Mouse (Mus musculus) MEL (cell line): ENCODE data around the gene Myt1l. TPM values are rescaled to one million over a fixed set of nuclear protein-coding genes. Genes with fewer than 3 reads are reported as not detected.

Experiments
- DNase-seq: peaks from one replicate; pipeline ENCODE4 v3.0.0; 2011; ENCODE audit warnings: low read depth, low spot score
- H3K27ac ChIP-seq: 2 replicates; pipeline ENCODE4 v1.5.1; 2012; ENCODE audit warnings: low read depth, mild to moderate bottlenecking, control low read depth, low read length, moderate library complexity; ENCODE audit not compliant: control insufficient read depth
- H3K27me3 ChIP-seq, 2 experiments: fragments of 150-350 bp in 1 of 2; sonication (generic) in 1 of 2; 2 replicates each; pipeline ENCODE4 v1.6.1; 2012; ENCODE audit warnings: low read length in 2 of 2, mild to moderate bottlenecking in 2 of 2, improper control_type of control experiment in 1 of 2, moderate library complexity in 1 of 2; ENCODE audit not compliant: insufficient read depth in 2 of 2, control insufficient read depth in 1 of 2
- H3K36me3 ChIP-seq, 2 experiments: 2 replicates each; pipeline ENCODE4 v1.6.1; 2012 to 2014; ENCODE audit warnings: low read length in 2 of 2, improper control_type of control experiment in 1 of 2, inconsistent platforms in 1 of 2, mild to moderate bottlenecking in 1 of 2; ENCODE audit not compliant: insufficient read depth in 2 of 2, control insufficient read depth in 1 of 2
- H3K4me1 ChIP-seq, 2 experiments: fragments of 150-350 bp in 1 of 2; sonication (generic) in 1 of 2; 2 replicates each; pipeline ENCODE4 v1.6.1; 2012; ENCODE audit warnings: low read length in 2 of 2, improper control_type of control experiment in 1 of 2, mild to moderate bottlenecking in 1 of 2; ENCODE audit not compliant: insufficient read depth in 2 of 2, control insufficient read depth in 1 of 2
- H3K4me3 ChIP-seq, 2 experiments: fragments of 150-350 bp in 1 of 2; sonication (generic) in 1 of 2; 2 replicates each; pipeline ENCODE4 v1.5.1; 2012; ENCODE audit warnings: low read depth in 2 of 2, low read length in 2 of 2, mild to moderate bottlenecking in 2 of 2, moderate library complexity in 2 of 2, control low read depth in 1 of 2, improper control_type of control experiment in 1 of 2; ENCODE audit not compliant: control insufficient read depth in 1 of 2, insufficient read depth in 1 of 2
- H3K79me2 ChIP-seq: 2 replicates; pipeline ENCODE4 v1.6.1; 2012; ENCODE audit warnings: mild to moderate bottlenecking, low read length, moderate library complexity; ENCODE audit not compliant: control insufficient read depth, poor library complexity, insufficient read depth
- H3K9ac ChIP-seq: 2 replicates; pipeline ENCODE4 v1.6.1; 2012; ENCODE audit warnings: low read depth, mild to moderate bottlenecking, control low read depth, low read length, moderate library complexity; ENCODE audit not compliant: control insufficient read depth, poor library complexity, severe bottlenecking
- H3K9me3 ChIP-seq: fragments of 150-350 bp; sonication (generic); replicated peaks from 2 replicates; pipeline ENCODE4 v1.6.1; 2012; ENCODE audit warnings: mild to moderate bottlenecking, low read length, improper control_type of control experiment, moderate library complexity; ENCODE audit not compliant: insufficient read depth
- CHD1 ChIP-seq: IDR thresholded peaks from 2 replicates; pipeline ENCODE4 v1.6.1; 2012; ENCODE audit warnings: low read depth, mild to moderate bottlenecking, inconsistent platforms, low read length, improper control_type of control experiment
- E2F4 ChIP-seq: IDR thresholded peaks from 2 replicates; pipeline ENCODE4 v1.6.1; 2011; ENCODE audit warnings: low read depth, low read length, improper control_type of control experiment, borderline replicate concordance
- ELF1 ChIP-seq: IDR thresholded peaks from 2 replicates; pipeline ENCODE4 v1.6.1; 2014; ENCODE audit warnings: low read depth, mild to moderate bottlenecking, inconsistent platforms, low read length, improper control_type of control experiment, moderate library complexity
- ETS1 ChIP-seq: IDR thresholded peaks from 2 replicates; pipeline ENCODE4 v1.6.1; 2012; ENCODE audit warnings: low read depth, mild to moderate bottlenecking, inconsistent platforms, low read length, improper control_type of control experiment, moderate library complexity
- GATA1 ChIP-seq: IDR thresholded peaks from 2 replicates; pipeline ENCODE4 v1.6.1; 2011; ENCODE audit warnings: low read depth, low read length, improper control_type of control experiment
- HCFC1 ChIP-seq: IDR thresholded peaks from 2 replicates; pipeline ENCODE4 v1.6.1; 2012; ENCODE audit warnings: low read depth, mild to moderate bottlenecking, inconsistent platforms, low read length, improper control_type of control experiment, moderate library complexity
- JUND ChIP-seq: IDR thresholded peaks from 2 replicates; pipeline ENCODE4 v1.6.1; 2011; ENCODE audit warnings: low read depth, mild to moderate bottlenecking, improper control_type of control experiment, low read length
- KAT2A ChIP-seq: conservative IDR thresholded peaks from 2 replicates; pipeline ENCODE4 v1.6.1; 2012; ENCODE audit warnings: low read depth, low read length, improper control_type of control experiment, inconsistent platforms
- MAFK ChIP-seq: IDR thresholded peaks from 2 replicates; pipeline ENCODE4 v1.6.1; 2011; ENCODE audit warnings: low read depth, mild to moderate bottlenecking, low read length, improper control_type of control experiment, borderline replicate concordance
- MEF2A ChIP-seq: IDR thresholded peaks from 2 replicates; pipeline ENCODE4 v1.6.1; 2014; ENCODE audit warnings: low read depth, mild to moderate bottlenecking, inconsistent platforms, low read length, improper control_type of control experiment; ENCODE audit not compliant: poor library complexity, insufficient replicate concordance, severe bottlenecking; ENCODE audit errors: extremely low read depth
- NRF1 ChIP-seq: IDR thresholded peaks from 2 replicates; pipeline ENCODE4 v1.6.1; 2014; ENCODE audit warnings: low read depth, mild to moderate bottlenecking, inconsistent platforms, low read length, improper control_type of control experiment, moderate library complexity; ENCODE audit not compliant: poor library complexity, insufficient read depth, severe bottlenecking
- POLR2AphosphoS2 ChIP-seq: IDR thresholded peaks from 2 replicates; pipeline ENCODE4 v1.6.1; 2011; ENCODE audit warnings: low read length, improper control_type of control experiment
- RAD21 ChIP-seq: IDR thresholded peaks from 2 replicates; pipeline ENCODE4 v1.6.1; 2011; ENCODE audit warnings: mild to moderate bottlenecking, low read depth, low read length, improper control_type of control experiment
- RCOR1 ChIP-seq: IDR thresholded peaks from 2 replicates; pipeline ENCODE4 v1.6.1; 2012; ENCODE audit warnings: low read depth, mild to moderate bottlenecking, inconsistent platforms, low read length, improper control_type of control experiment
- SMC3 ChIP-seq: IDR thresholded peaks from 2 replicates; pipeline ENCODE4 v1.6.1; 2011; ENCODE audit warnings: low read depth, low read length, improper control_type of control experiment
- TAL1 ChIP-seq: IDR thresholded peaks from 2 replicates; pipeline ENCODE4 v1.6.1; 2012; ENCODE audit warnings: mild to moderate bottlenecking, inconsistent platforms, low read length, moderate library complexity, mixed read lengths
- UBTF ChIP-seq: IDR thresholded peaks from 2 replicates; pipeline ENCODE4 v1.6.1; 2012; ENCODE audit warnings: low read depth, mild to moderate bottlenecking, inconsistent platforms, low read length, improper control_type of control experiment, moderate library complexity, borderline replicate concordance; ENCODE audit not compliant: insufficient read depth
- USF2 ChIP-seq, 2 experiments: IDR thresholded peaks; 2 replicates each; pipeline ENCODE4 v1.6.1; 2011 to 2012; ENCODE audit warnings: improper control_type of control experiment in 2 of 2, low read length in 2 of 2, borderline replicate concordance in 1 of 2, inconsistent platforms in 1 of 2, low read depth in 1 of 2, mild to moderate bottlenecking in 1 of 2; ENCODE audit not compliant: insufficient read depth in 1 of 2
- ZMIZ1 ChIP-seq: IDR thresholded peaks from 2 replicates; pipeline ENCODE4 v1.6.1; 2012; ENCODE audit warnings: low read depth, mild to moderate bottlenecking, inconsistent platforms, low read length, improper control_type of control experiment, moderate library complexity
- ZNF384 ChIP-seq: IDR thresholded peaks from 2 replicates; pipeline ENCODE4 v1.6.1; 2012; ENCODE audit warnings: low read depth, mild to moderate bottlenecking, inconsistent platforms, low read length, improper control_type of control experiment
- polyA plus RNA-seq, 2 experiments: library from polyadenylated mRNA; stranded (reverse) in 1 of 2; unstranded in 1 of 2; fragments of >175 nt in 1 of 2; fragments of >200 nt in 1 of 2; gene quantifications; 2 replicates each; pipeline versions ENCODE4 v1.2.1 to v1.2.4; 2012; ENCODE audit warnings: low replicate concordance in 2 of 2, low read depth in 1 of 2; ENCODE audit not compliant: insufficient read length in 2 of 2, insufficient read depth in 1 of 2, missing spikeins in 1 of 2
- total RNA-seq: library from RNA; depleted of rRNA; stranded (reverse); fragments of 300-350 nt; gene quantifications from 2 replicates; pipeline ENCODE4 v1.2.3, GENCODE M21; 2012

Myt1l gene
- total and polyA plus RNA-seq, 3 experiments: not detected

- Histone ChIP-seq H3K79me2 (no peaks in the 10 kb centered on the region), H3K27me3 (no peaks in the 10 kb centered on the region), H3K4me1 (no peaks in the 10 kb centered on the region), H3K9ac (no peak overlapping the region), H3K27ac (no peak overlapping the region), H3K4me3 (no peak overlapping the region), H3K36me3 (no peaks in the 10 kb centered on the region), H3K9me3 (no peaks in the 10 kb centered on the region)
- no peak for DNase-seq
- TF ChIP-seq USF2 (IDR thresholded peaks at IDR 0.05; ENCODE audit: borderline replicate concordance in 1 of 2, insufficient read depth in 1 of 2, low read depth in 1 of 2, low read length in 2 of 2): no peak
- TF ChIP-seq JUND: no peak
- no peak for TF ChIP-seq POLR2AphosphoS2
- no peak for TF ChIP-seq E2F4
- no peak for TF ChIP-seq MEF2A
- no peak for TF ChIP-seq NRF1
- no peak for TF ChIP-seq ZNF384
- TF ChIP-seq MAFK: no peak
- TF ChIP-seq CHD1: no peak
- TF ChIP-seq ETS1: no peak
- no peak for TF ChIP-seq KAT2A
- TF ChIP-seq RCOR1: no peak
Observed at GRCm38 (mm10) chr12:29755872-29756265, 227.7 kb downstream of the Myt1l start.

DNA sequence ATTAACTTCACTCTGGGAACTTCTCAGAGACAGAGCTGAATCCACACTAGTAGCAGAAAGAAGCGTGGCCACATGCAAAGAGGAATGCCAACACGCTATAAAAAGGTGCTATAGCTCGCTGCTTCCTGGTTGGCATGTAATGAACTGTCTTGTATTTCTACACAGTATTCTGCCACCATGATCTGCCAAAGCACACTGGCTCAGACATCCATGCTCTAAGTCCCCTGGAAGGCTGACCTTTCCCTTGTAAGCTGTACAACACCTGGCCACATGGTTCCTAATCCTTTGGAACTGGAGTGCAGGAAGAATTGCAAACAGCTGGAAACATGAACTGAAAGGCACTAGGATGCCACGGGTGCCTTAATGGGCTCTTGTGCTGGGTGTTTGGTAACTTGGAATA lies 232.4 kb downstream of the Myt1l start:
- TF ChIP-seq ETS1 (no peak), ELF1 (no peak), MAFK (no peak), HCFC1 (no peak), RCOR1 (no peak), GATA1 (no peak), ZMIZ1 (no peak), UBTF (no peak), ZNF384 (no peak), TAL1 (no peak), RAD21 (no peak), SMC3 (no peak)

More for the DNA sequence above, 232.4 kb downstream of the Myt1l start:
- H3K36me3 ChIP-seq: no peaks in the 10 kb centered on the region
- H3K4me1 ChIP-seq: no peaks in the 10 kb centered on the region
- H3K27ac ChIP-seq: no peak overlapping the region
- no peaks in the 10 kb centered on the region for H3K79me2 ChIP-seq
- H3K27me3 ChIP-seq: no peaks in the 10 kb centered on the region
- H3K9me3 ChIP-seq: no peaks in the 10 kb centered on the region
- H3K9ac ChIP-seq: no peak overlapping the region
- no peak overlapping the region for H3K4me3 ChIP-seq
- no peak for DNase-seq
